Mouse (Mus musculus) thymus, adult 2 months (tissue): Measurements from ENCODE around the gene Utp11.

ENCODE experiments used
- CTCF ChIP-seq: fragments of 200-500 bp; IDR thresholded peaks from 2 replicates; pipeline ENCODE4 v1.5.1; 2012; ENCODE audit warnings: mild to moderate bottlenecking, control low read depth, low read length, moderate library complexity, borderline replicate concordance; ENCODE audit not compliant: control insufficient read depth, poor library complexity, insufficient read depth; ENCODE audit errors: extremely low read depth
- POLR2A ChIP-seq: fragments of 200-500 bp; IDR thresholded peaks from 2 replicates; pipeline ENCODE4 v1.6.1; 2012; ENCODE audit warnings: mild to moderate bottlenecking, low read length, control low read depth, moderate library complexity; ENCODE audit not compliant: control insufficient read depth, poor library complexity, insufficient read depth; ENCODE audit errors: extremely low read depth

DNA sequence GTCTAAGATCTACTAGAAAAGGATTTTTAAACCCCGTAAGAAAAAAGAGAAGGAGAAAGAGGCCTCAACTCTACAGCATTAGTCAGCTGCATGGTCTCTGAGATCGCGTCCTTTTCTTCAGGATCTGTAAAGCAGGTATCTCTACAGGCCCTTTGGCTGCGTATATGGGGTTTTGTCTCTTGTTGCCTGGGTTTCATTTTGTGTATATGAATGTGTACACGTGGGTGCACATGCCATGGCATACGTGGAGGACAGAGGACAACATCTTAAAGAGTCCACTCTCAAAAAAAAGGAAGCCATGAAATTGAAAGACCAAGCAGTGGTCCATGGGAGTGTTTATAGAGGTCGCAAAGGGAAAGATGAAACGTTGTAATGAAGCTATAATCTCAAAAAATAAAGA is 1.9 kb downstream of the Utp11 start:
- TF ChIP-seq POLR2A = no peak
- no peak for TF ChIP-seq CTCF
